Mouse (Mus musculus): ENCODE data around the gene Mrap. TPM values are rescaled to one million over a fixed set of nuclear protein-coding genes. Genes with fewer than 3 reads are reported as not detected.

Gene Mrap
- total RNA-seq (2012; rRNA removed) (not detected in 2 replicates), total RNA-seq (2014; rRNA removed) (not detected in 2 replicates), polyA plus RNA-seq (2012; ENCODE audit: insufficient read length, low read depth) (not detected in 2 replicates)

- TF ChIP-seq JUND (conservative IDR thresholded peaks at IDR 0.05; ENCODE audit: low read depth, low read length): no peak
- TF ChIP-seq CTCF (conservative IDR thresholded peaks at IDR 0.05 in 1 of 2, IDR thresholded peaks at IDR 0.05 in 1 of 2; ENCODE audit: low read depth in 2 of 2, low read length in 2 of 2): no peak
- no peak for TF ChIP-seq MAX (IDR thresholded peaks at IDR 0.05; ENCODE audit: low read length)
- no peak for TF ChIP-seq HCFC1 (IDR thresholded peaks at IDR 0.05; ENCODE audit: low read depth, low read length)
- no peak for TF ChIP-seq CHD1 (IDR thresholded peaks at IDR 0.05; ENCODE audit: low read depth, low read length)
- no peak for TF ChIP-seq MXI1 (IDR thresholded peaks at IDR 0.05; ENCODE audit: low read depth, low read length)
- no peak for DNase-seq (ENCODE audit: extremely low read depth)
- Histone ChIP-seq H3K9ac (ENCODE audit: insufficient read depth, low read depth) (no peak within 1 kb of the TSS), H3K9me3 (replicated peaks; ENCODE audit: low read length) (no peaks in the 10 kb centered on the region), H3K36me3 (replicated peaks in 1 of 2; ENCODE audit: control insufficient read depth in 1 of 2, insufficient read depth in 1 of 2, low read length in 1 of 2) (no peaks in the 10 kb centered on the region), H3K4me2 (ENCODE audit: insufficient read depth, low read depth, poor library complexity, severe bottlenecking) (no peak within 1 kb of the TSS), H3K79me2 (replicated peaks; ENCODE audit: control insufficient read depth, extremely low read depth, insufficient read depth, poor library complexity, severe bottlenecking) (no peaks in the 10 kb centered on the region), H3K27me3 (replicated peaks) (peaks cover 5% of the 10 kb centered on the region), H3K4me1 (ENCODE audit: control insufficient read depth in 1 of 2, insufficient read depth in 2 of 2) (no peaks in the 10 kb centered on the region), H3K4me3 (replicated peaks in 1 of 3; ENCODE audit: low read depth in 2 of 3, low read length in 2 of 3, poor library complexity in 1 of 3) (no peak within 1 kb of the TSS), H3K27ac (ENCODE audit: insufficient read depth, low read depth) (no peak within 1 kb of the TSS)
- dilution Hi-C loops (cut with MboI; ENCODE audit: extremely low pct_ligation_motif_present, extremely low pct_unique_long_range_greater_than_20kb, low sequenced_read_pairs) (no loop called here), in situ Hi-C loops (cut with MboI; ENCODE audit: low pct_ligation_motif_present, low pct_unique_long_range_greater_than_20kb, low sequenced_read_pairs) (no loop called here)
These were observed at the start of gene Mrap for GRCm38 (mm10) chr16:90738092-90738956. TSS of gene Mrap (plus strand) at chr16:90738207.

GRCm38 (mm10) chr16:90692704-90693385, 45.2 kb upstream of the Mrap start:
- in situ Hi-C loops (cut with MboI; ENCODE audit: low pct_ligation_motif_present, low pct_unique_long_range_greater_than_20kb, low sequenced_read_pairs) (no loop called here), dilution Hi-C loops (cut with MboI; ENCODE audit: extremely low pct_ligation_motif_present, extremely low pct_unique_long_range_greater_than_20kb, low sequenced_read_pairs) (no loop called here)
- H3K27ac ChIP-seq (ENCODE audit: insufficient read depth, low read depth): no peak overlapping the region
- peaks cover 6% of the 10 kb centered on the region for H3K9me3 ChIP-seq (replicated peaks; ENCODE audit: low read length)
- H3K4me2 ChIP-seq (ENCODE audit: insufficient read depth, low read depth, poor library complexity, severe bottlenecking): no peak overlapping the region
- H3K4me3 ChIP-seq (replicated peaks in 1 of 3; ENCODE audit: low read depth in 2 of 3, low read length in 2 of 3, poor library complexity in 1 of 3): no peak overlapping the region
- no peaks in the 10 kb centered on the region for H3K79me2 ChIP-seq (replicated peaks; ENCODE audit: control insufficient read depth, extremely low read depth, insufficient read depth, poor library complexity, severe bottlenecking)
- peaks cover 42% of the 10 kb centered on the region for H3K27me3 ChIP-seq (replicated peaks)
- TF ChIP-seq ELF1 (IDR thresholded peaks at IDR 0.05; ENCODE audit: low read depth, low read length): no peak
- H3K36me3 ChIP-seq (replicated peaks in 1 of 2; ENCODE audit: control insufficient read depth in 1 of 2, insufficient read depth in 1 of 2, low read length in 1 of 2): no peaks in the 10 kb centered on the region
- H3K9ac ChIP-seq (ENCODE audit: insufficient read depth, low read depth): no peak overlapping the region
- H3K4me1 ChIP-seq (ENCODE audit: control insufficient read depth in 1 of 2, insufficient read depth in 2 of 2): no peaks in the 10 kb centered on the region
- no peak for DNase-seq (ENCODE audit: extremely low read depth)

GRCm38 (mm10) chr16:90693625-90694024, 44.4 kb upstream of the Mrap start:
- Histone ChIP-seq H3K27ac (ENCODE audit: insufficient read depth, low read depth) (no peak overlapping the region), H3K79me2 (replicated peaks; ENCODE audit: control insufficient read depth, extremely low read depth, insufficient read depth, poor library complexity, severe bottlenecking) (no peaks in the 10 kb centered on the region), H3K36me3 (replicated peaks in 1 of 2; ENCODE audit: control insufficient read depth in 1 of 2, insufficient read depth in 1 of 2, low read length in 1 of 2) (no peaks in the 10 kb centered on the region), H3K9ac (ENCODE audit: insufficient read depth, low read depth) (no peak overlapping the region), H3K27me3 (replicated peaks) (peaks cover 43% of the 10 kb centered on the region), H3K4me1 (ENCODE audit: control insufficient read depth in 1 of 2, insufficient read depth in 2 of 2) (no peaks in the 10 kb centered on the region), H3K4me2 (ENCODE audit: insufficient read depth, low read depth, poor library complexity, severe bottlenecking) (no peak overlapping the region), H3K9me3 (replicated peaks; ENCODE audit: low read length) (peaks cover 6% of the 10 kb centered on the region), H3K4me3 (replicated peaks in 1 of 3; ENCODE audit: low read depth in 2 of 3, low read length in 2 of 3, poor library complexity in 1 of 3) (no peak overlapping the region)
- TF ChIP-seq CHD2 (IDR thresholded peaks at IDR 0.05; ENCODE audit: low read length): no peak
- no peak for TF ChIP-seq ETS1 (conservative IDR thresholded peaks at IDR 0.05; ENCODE audit: low read depth, low read length)
- no peak for TF ChIP-seq MYC (IDR thresholded peaks at IDR 0.05; ENCODE audit: low read depth, low read length)
- no peak for TF ChIP-seq MAZ (IDR thresholded peaks at IDR 0.05; ENCODE audit: low read depth, low read length)
- TF ChIP-seq NELFE (IDR thresholded peaks at IDR 0.05; ENCODE audit: low read depth, low read length): no peak
- no peak for TF ChIP-seq SIN3A (IDR thresholded peaks at IDR 0.05; ENCODE audit: low read length)
- TF ChIP-seq MEF2A (IDR thresholded peaks at IDR 0.05; ENCODE audit: borderline replicate concordance, low read depth, low read length): no peak
- no peak for TF ChIP-seq JUN (IDR thresholded peaks at IDR 0.05; ENCODE audit: insufficient read depth, low read depth, low read length)
- no peak for TF ChIP-seq ZNF384 (IDR thresholded peaks at IDR 0.05; ENCODE audit: low read depth, low read length)
- no peak for DNase-seq (ENCODE audit: extremely low read depth)
- dilution Hi-C loops (cut with MboI; ENCODE audit: extremely low pct_ligation_motif_present, extremely low pct_unique_long_range_greater_than_20kb, low sequenced_read_pairs) (no loop called here), in situ Hi-C loops (cut with MboI; ENCODE audit: low pct_ligation_motif_present, low pct_unique_long_range_greater_than_20kb, low sequenced_read_pairs) (no loop called here)

Measured in CH12.LX (cell line).